Mouse (Mus musculus) megakaryocyte, adult 5-6 weeks (primary cell): ENCODE measurements around the gene Scai. TPM values are rescaled to one million over a fixed set of nuclear protein-coding genes. Genes with fewer than 3 reads are reported as not detected.
A peak's percentile ranks its signal among the peaks of the same experiment; 100 is the strongest.
"Not testable (repeated sequence)": the region's sequence is repeated elsewhere in the genome, so short reads cannot be mapped to it uniquely, and the experiment has no call there.

Experiments
- ATAC-seq: 2 replicates; pipeline ENCODE4 v1.8.0; 2016; ENCODE audit warnings: mild to moderate bottlenecking, inconsistent platforms; ENCODE audit not compliant: poor library complexity, severe bottlenecking
- total RNA-seq, 2 experiments: library from RNA; stranded (forward) in 1 of 2; stranded (reverse) in 1 of 2; fragments of 153-499, 151-499 nt in 1 of 2; fragments of 221-1000, 200-1000 nt in 1 of 2; gene quantifications; 2 replicates each; pipeline versions ENCODE4 v1.2.3 to v1.2.4; 2015 to 2017

Scai gene
- total RNA-seq, 2 experiments from 2014 or later: 3.1 to 4.3 TPM

DNA sequence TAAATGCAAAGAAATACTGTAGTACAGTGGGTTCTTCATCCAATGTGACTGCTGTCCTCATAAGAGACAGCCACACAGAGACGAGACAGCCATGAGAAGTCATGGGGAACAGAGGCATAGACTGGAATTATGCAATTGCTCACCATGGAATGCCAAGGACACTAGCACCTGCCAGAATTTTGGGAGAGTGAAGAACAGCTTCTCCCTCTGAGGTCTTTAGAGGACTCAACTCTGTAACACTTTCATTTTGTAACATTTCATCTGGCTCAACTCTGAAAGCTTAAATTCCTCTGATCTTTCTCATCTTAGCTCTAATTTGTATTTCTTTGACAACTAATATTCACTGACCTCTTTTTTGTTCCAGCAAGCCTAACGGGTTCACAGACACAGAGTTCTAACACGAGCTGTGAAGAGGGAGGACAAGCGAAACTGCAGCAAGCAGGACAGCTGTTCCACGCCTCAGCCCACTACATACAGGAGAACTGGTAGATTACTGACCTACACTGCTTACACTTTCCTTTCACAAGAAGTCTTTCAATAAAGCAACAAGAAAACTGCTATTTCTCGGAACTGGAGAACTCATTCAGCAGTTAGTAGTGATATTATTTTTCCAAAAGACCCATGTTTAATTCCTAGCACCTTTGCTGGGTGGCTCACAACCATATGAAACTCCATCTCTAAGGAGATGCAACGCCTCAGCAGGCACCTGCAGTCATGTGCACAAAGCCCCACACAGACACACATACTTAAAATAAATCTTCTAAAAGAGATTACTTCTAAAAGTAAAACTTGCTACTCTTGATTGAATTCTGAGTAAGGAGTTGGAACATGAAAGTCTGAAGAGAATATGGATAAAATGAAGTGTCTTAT lies 49.7 kb downstream of the Scai start:
- ATAC-seq: no peak

DNA sequence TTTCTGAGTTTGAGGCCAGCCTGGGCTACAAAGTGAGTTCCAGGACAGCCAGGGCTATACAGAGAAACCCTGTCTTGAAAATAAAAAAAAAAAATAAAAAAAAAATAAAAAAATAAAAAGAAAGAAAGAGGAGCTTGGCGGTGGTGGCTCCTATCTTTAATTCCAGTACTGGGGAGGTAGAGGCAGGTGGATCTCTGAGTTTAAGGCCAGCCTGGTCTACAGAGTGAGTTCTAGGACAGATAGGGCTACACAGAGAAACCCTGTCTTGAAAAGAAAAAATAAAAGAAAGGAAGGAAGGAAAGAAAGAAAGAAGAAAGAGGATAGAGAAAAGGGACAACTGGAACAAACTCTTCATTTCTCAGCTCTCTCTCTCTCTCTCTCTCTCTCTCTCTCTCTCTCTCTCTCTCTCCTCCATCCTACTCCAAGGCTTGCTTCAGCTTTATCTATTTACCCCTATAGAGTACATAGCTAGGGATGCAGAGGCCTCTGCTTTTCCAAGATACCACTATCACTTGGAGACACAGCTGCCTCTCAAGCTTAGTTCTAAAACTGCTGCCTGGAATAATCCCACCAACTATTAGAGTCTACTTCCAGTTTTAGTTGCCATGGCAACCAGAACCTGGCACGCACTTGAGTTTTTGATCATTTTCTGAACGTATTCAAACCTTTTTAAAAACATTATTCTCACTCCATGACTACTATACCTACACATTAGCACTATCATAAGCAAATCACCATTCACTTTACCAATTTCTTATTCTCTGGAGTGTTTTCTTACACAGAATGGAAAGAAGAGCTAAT lies 60.8 kb downstream of the Scai start:
- no peak for ATAC-seq

DNA sequence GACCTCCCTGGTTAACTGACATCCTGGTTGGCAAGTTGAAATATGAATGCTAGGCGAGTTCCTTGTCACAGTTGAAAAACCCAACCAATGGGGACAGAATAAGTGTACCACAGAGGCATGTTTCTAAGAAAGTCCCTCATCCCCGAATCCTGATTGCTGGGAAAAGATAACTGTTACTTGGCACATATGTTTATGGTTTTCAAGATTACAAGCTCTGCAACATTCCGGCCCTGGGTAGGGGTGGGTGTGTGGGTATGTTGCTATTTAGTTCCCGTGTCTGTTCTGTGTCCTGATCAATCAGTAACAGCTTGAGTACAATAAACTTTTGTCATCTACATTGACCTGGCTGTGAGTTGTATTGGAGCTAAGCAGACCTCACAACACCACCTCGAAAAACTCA lies 66.4 kb downstream of the Scai start:
- ATAC-seq: no peak

- ATAC-seq: no peak
Observed at GRCm38 (mm10) chr2:39121137-39121536, 69.4 kb downstream of the Scai start.

DNA sequence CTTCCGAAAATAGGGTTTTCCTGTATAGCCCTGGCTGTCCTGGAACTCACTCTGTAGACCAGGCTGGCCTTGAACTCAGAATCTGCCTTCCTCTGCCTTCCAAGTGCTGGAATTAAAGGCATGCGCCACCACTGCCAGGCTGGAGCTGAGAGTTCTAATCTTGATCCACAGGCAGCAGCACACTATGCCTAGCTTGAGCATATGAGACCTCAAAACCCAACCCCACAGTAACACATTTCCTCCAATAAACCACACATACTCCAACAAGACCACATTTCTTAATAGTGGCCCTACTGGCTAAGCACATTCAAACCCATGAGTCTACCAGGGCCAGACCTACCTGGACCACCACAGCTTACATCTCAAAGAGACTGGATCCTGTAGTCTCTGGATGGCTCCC lies 74.0 kb downstream of the Scai start:
- ATAC-seq: no peak

- ATAC-seq: no peak
Observed at GRCm38 (mm10) chr2:39114093-39114492, 76.4 kb downstream of the Scai start.

GRCm38 (mm10) chr2:39110514-39110913 lies 80.0 kb downstream of the Scai start:
- no peak for ATAC-seq

DNA sequence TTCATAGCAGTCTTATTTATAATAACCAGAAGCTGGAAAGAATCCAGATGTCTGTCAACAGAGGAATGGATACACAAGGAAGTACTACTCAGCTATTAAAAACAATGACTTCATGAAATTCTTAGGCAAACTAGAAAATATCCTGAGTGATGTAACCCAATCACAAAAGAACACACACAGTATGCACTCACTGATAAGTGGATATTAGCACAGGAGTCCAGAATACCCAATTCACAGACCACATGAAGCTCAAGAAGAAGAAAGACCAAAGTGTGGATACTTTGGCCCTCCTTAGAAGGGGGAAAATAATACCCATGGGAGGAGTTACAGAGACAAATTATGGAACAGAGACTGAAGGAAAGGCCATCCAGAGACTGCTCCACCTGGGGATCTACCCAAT lies 80.8 kb downstream of the Scai start:
- not testable (repeated sequence) for ATAC-seq

- not testable (repeated sequence) for ATAC-seq
Observed at GRCm38 (mm10) chr2:39099951-39100350, 90.6 kb downstream of the Scai start.

GRCm38 (mm10) chr2:39097993-39098392 lies 92.5 kb downstream of the Scai start:
- ATAC-seq: no peak

DNA sequence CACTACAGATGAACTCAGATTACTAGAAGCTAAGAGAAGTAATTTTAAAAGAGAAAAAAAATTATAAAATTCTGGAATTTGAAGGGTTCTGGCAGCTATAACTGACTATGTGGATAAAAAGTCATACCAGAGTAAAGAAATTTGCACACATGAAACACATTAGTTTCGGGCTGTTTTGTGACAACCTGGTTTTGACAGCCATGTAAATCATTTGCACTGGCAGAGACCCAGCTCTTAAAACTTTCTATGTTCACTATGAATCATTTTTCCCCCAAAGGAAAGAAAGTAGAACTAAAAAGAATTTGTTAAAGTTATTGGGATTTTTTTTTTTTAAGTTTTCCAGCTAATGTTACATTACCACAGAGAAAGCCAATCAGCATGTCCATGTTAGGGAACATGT lies 98.6 kb downstream of the Scai start:
- ATAC-seq: no peak

DNA sequence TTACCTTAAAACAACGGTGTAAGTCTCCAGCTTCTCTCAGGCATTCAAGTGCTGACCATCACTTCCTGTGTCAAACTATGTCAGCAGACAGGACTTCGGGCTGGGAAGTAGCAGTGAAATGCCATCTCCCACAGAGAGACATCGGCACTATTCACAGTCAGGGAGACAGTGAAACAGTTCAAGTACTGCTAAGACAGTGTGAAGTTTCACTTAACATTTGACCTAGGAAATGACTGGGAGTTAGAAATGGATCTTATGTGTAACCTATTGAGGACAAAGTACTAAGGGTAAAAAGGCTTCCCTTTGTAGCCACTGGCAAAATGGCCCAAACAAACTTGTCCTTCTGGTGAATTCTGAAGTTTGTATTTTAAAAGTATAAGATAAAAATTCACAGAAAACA lies 107.8 kb downstream of the Scai start:
- ATAC-seq: no peak

DNA sequence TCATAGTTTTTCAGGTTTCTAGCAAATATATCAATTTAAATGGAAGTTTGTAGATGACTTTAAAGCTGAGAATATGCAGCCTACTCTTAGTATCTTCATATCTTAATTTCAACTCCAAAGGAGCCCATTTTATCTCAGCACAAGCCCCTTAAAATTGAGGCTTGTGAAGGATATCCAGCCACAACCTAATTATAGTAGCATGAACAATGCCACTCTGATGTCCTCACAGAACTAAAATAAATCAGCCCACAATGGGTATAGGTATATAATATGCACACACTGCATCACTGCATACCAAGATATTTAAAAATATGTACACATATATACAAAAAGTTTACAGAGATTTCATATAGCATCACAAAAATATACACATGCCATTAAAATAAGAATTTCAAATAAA lies 119.9 kb downstream of the Scai start:
- no peak for ATAC-seq

GRCm38 (mm10) chr2:39069096-39069495 lies 121.4 kb downstream of the Scai start:
- ATAC-seq: no peak

- peak; percentile 98 for ATAC-seq
Observed at GRCm38 (mm10) chr2:39065400-39065987, 125.0 kb downstream of the Scai start, which contains the start of gene Golga1. Gene Golga1, minus strand, starts transcription at chr2:39065541.

GRCm38 (mm10) chr2:39064687-39065399 lies 125.7 kb downstream of the Scai start:
- ATAC-seq: peak; percentile 47

- no peak for ATAC-seq
Observed at GRCm38 (mm10) chr2:39048515-39048914, 142.0 kb downstream of the Scai start.

GRCm38 (mm10) chr2:39040215-39040614 lies 150.3 kb downstream of the Scai start:
- no peak for ATAC-seq

DNA sequence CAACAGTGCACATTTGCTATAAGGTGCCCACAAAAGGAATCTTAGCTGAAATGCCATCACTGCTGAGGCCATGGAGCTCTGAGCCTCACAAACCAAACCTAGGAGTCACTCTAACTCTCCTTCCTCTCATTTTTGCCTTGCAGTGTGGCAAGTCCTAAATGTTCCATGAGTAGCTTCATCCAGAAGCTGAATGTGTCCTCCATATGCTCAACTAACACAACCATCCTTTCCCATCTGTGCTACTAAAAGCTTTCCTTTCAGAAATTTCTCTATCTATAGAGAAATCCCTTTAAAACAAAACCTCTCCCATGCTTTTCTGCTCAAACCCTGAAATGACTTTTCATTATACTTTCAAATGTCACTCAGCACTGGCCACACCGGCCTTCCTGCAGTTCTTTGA lies 158.9 kb downstream of the Scai start:
- ATAC-seq: no peak

DNA sequence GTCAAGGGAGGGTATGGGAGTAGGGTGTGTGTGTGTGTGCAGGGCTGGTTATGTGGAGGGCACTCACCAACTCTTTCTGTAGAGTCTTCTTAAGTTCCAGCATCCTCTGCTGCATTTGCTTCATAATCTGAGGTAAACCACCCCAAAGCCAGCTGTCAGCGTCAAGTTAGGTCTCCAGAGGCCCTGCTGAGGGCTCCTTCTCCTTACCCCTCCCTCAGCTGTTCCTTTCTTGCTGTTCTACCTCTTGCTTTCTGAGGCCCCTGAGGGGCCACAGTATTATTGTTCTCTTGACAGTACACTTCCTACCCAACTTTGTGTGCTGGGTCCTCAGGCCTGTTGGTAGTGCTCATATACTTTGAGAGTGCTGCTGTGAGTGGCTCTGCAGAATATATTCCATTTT lies 170.5 kb downstream of the Scai start:
- no peak for ATAC-seq

DNA sequence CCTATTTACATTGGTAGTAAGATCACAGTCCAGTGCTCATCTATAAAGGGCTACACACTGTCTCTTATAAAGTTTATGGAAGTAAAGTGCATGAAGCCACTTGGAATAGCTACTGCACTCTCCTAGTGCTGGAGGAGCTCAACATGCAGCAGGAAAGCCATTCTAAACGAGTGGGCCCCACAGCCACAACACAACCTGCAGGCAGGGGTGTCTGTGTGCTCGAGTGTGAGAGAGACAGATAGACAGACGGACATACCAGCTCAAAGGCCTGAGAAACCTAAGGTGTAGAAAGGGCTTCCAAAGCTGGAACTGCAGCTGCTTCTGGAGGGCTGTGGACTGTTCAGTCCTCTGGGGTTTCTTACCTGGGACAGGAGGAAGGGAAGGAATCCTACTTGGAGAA lies 174.0 kb downstream of the Scai start:
- no peak for ATAC-seq
